In genomic region chr11:86484101-86484868, GRCm38 (mm10) we compare ENCODE assay signal across 8 mouse cellular contexts. TPM values are rescaled to one million over a fixed set of nuclear protein-coding genes. Genes with fewer than 3 reads are reported as not detected.
DNase-seq lines count a peak whose midpoint lies in the region; ATAC-seq and TF ChIP-seq lines count a peak whose summit lies in the region.

TSS of gene Rnft1 (plus strand) at chr11:86484657.

- peak; percentile 31; the same call in 1 of the 2 replicates for TF ChIP-seq CTCF in gastrocnemius, adult 2 months (IDR thresholded peaks at IDR 0.05)
- TF ChIP-seq CTCF in hindbrain, postnatal 0 days (IDR thresholded peaks at IDR 0.05; ENCODE audit: low read depth): no peak
- TF ChIP-seq CTCF in left cerebral cortex, adult 2 months (IDR thresholded peaks at IDR 0.05): peak; percentile 34

- intact Hi-C loops in gastrocnemius, adult 2 months (cut with DNase I): no loop called here
- intact Hi-C loops in left cerebral cortex, adult 2 months (cut with DNase I): loop anchor here (5.0 kb wide), 1 partner anchor 127 kb away; the partner anchor contains the start of gene Med13

- no peaks in the 10 kb centered on the region for H3K36me3 ChIP-seq in hindbrain, postnatal 0 days (ENCODE audit: insufficient read depth, low read length)

- H3K27me3 ChIP-seq in hindbrain, postnatal 0 days (ENCODE audit: insufficient read depth, low read length): no peaks in the 10 kb centered on the region

- peak; percentile 96 for ATAC-seq in common myeloid progenitor, adult 5-6 weeks (replicated peaks; ENCODE audit: low read depth, poor library complexity, severe bottlenecking)
- ATAC-seq in hindbrain, postnatal 0 days: peak; percentile 99
- peak; percentile 96 for ATAC-seq in megakaryocyte, adult 5-6 weeks (ENCODE audit: poor library complexity, severe bottlenecking)

- no peaks in the 10 kb centered on the region for H3K9me3 ChIP-seq in hindbrain, postnatal 0 days (ENCODE audit: low read length)

- WGBS in hindbrain, postnatal 0 days: under 1% methylated on average over 63 of the region's 68 CpGs

- H3K4me1 ChIP-seq in hindbrain, postnatal 0 days (ENCODE audit: insufficient read depth, low read length): peaks cover 8% of the 10 kb centered on the region; the same call in 1 of the 2 replicates

- DNase-seq in ZHBTc4 (ENCODE audit: low read depth, low spot score): peak; percentile 99
- DNase-seq in gastrocnemius, adult 2 months: peak; percentile 100
- peak; percentile 98 for DNase-seq in hindbrain, postnatal 0 days (ENCODE audit: low spot score)
- DNase-seq in left cerebral cortex, adult 2 months (ENCODE audit: extremely low spot score in 1 of 2, low spot score in 2 of 2): peak; percentile 97 to 98
- DNase-seq in right cerebral cortex, adult 2 months (ENCODE audit: low spot score in 2 of 2): peak; percentile 96
- peak; percentile 99 for DNase-seq in urinary bladder, postnatal 14 days (ENCODE audit: low spot score)

- peak within 1 kb of the TSS; percentile 69 for H3K4me2 ChIP-seq in hindbrain, postnatal 0 days (ENCODE audit: low read depth, low read length)

- H3K4me3 ChIP-seq in gastrocnemius, adult 2 months: peak within 1 kb of the TSS; percentile 78
- H3K4me3 ChIP-seq in hindbrain, postnatal 0 days (ENCODE audit: low read length): peak within 1 kb of the TSS; percentile 72
- peak within 1 kb of the TSS; percentile 94 for H3K4me3 ChIP-seq in left cerebral cortex, adult 2 months

- peak within 1 kb of the TSS; percentile 76 for H3K9ac ChIP-seq in hindbrain, postnatal 0 days (replicated peaks; ENCODE audit: low read length)

- H3K27ac ChIP-seq in gastrocnemius, adult 2 months: peak within 1 kb of the TSS; percentile 96
- peak within 1 kb of the TSS; percentile 86 for H3K27ac ChIP-seq in hindbrain, postnatal 0 days
- H3K27ac ChIP-seq in left cerebral cortex, adult 2 months: peak within 1 kb of the TSS; percentile 95

RNA-seq across cellular contexts. Expression of gene Rnft1, which starts in this region (rescaled TPM):
- 18.8 and 20.7 TPM in 2 replicates for total RNA-seq in common myeloid progenitor, adult 5-6 weeks (2017)
- total RNA-seq in gastrocnemius, adult 2 months (2021): 10 to 100 TPM; 42.1 to 45.2 TPM
- 5.1 and 5.7 TPM in 2 replicates for total RNA-seq in hindbrain, postnatal 0 days (2014; rRNA removed)
- 15.0 and 16.3 TPM in 2 replicates for polyA plus RNA-seq in hindbrain, postnatal 0 days (2015; fragmentation: Nextera tagmentation; extraction: Ambion mirVana)
- total RNA-seq in left cerebral cortex, adult 2 months (2021): 10 to 100 TPM; 27.5 to 31.5 TPM
- total RNA-seq in megakaryocyte, adult 5-6 weeks (2015): 14.8 and 15.8 TPM in 2 replicates
- total RNA-seq in megakaryocyte, adult 5-6 weeks (2017): 13.2 TPM in 2 replicates

Comparison
In these comparisons a context has a peak if more than half of its experiments do, and no peak if none do; other contexts are left out.
1. Peak in every context shown above with its lines: DNase-seq, ATAC-seq, H3K4me3 ChIP-seq and H3K27ac ChIP-seq.